Mouse (Mus musculus): ENCODE results near the gene Tceal1. TPM values are rescaled to one million over a fixed set of nuclear protein-coding genes. Genes with fewer than 3 reads are reported as not detected.
"Not testable (repeated sequence)": the region's sequence is repeated elsewhere in the genome, so short reads cannot be mapped to it uniquely, and the experiment has no call there.

Tceal1 gene
- 10 to 100 TPM; 12.9 to 15.3 TPM for total RNA-seq (2021)
- long read RNA-seq, experiment 1, transcript Tceal1-201 (2 exons, 2,803 nt) = major isoform, 13 of 15 reads
- long read RNA-seq, experiment 1, partial matches to known transcripts = 0 of 15 reads
- long read RNA-seq, experiment 1, other reads (novel, unspliced or antisense) = 2 of 15 reads
- long read RNA-seq, experiment 2, transcript Tceal1-201 (2 exons, 2,803 nt) = major isoform, 28 of 31 reads
- long read RNA-seq, experiment 2, partial matches to known transcripts = 0 of 31 reads
- long read RNA-seq, experiment 2, other reads (novel, unspliced or antisense) = 3 of 31 reads

- TF ChIP-seq CTCF (conservative IDR thresholded peaks at IDR 0.05) = no peak
- Histone ChIP-seq H3K4me3 (peak within 1 kb of the TSS; percentile 62), H3K27ac (peak within 1 kb of the TSS; percentile 88)
- peak; percentile 52 to 63 for DNase-seq (ENCODE audit: low spot score in 2 of 2)
These were observed at the start of gene Tceal1 for GRCm38 (mm10) chrX:136707446-136708167. Gene Tceal1, plus strand, starts transcription at chrX:136707982.

DNA sequence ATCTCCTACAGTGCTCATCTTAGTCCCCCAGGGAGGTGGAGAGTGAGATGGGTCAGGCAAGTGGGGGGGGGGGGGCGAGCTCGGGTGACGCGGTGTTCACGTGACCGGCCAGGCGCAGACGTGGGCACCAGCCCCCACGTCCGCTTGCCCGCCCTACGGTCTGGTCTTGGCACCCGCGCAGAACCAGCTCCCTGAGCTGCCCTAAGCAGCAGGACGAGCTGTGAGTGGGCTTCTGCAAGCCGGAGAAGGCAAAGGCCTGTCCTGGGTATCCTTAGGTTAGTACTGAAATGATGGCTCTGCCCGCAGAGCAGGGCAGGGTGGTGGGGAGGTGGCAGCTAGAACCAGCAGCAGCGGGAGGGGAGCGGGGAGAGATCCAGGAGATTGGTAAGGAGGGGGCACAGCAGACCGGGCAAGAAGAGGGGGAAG lies 41.5 kb upstream of the Tceal1 start:
- peak overlapping the region; percentile 96 for H3K27ac ChIP-seq
- H3K4me3 ChIP-seq = peak overlapping the region; percentile 66
- peak; percentile 14 to 44 for DNase-seq (ENCODE audit: low spot score in 2 of 2)
- TF ChIP-seq CTCF (conservative IDR thresholded peaks at IDR 0.05) = no peak

- DNase-seq (ENCODE audit: low spot score in 2 of 2) = peak; percentile 5 to 16
- Histone ChIP-seq H3K27ac (peak overlapping the region; percentile 96), H3K4me3 (peak overlapping the region; percentile 66)
These were observed 40.9 kb upstream of the Tceal1 start for GRCm38 (mm10) chrX:136666762-136667464.

DNA sequence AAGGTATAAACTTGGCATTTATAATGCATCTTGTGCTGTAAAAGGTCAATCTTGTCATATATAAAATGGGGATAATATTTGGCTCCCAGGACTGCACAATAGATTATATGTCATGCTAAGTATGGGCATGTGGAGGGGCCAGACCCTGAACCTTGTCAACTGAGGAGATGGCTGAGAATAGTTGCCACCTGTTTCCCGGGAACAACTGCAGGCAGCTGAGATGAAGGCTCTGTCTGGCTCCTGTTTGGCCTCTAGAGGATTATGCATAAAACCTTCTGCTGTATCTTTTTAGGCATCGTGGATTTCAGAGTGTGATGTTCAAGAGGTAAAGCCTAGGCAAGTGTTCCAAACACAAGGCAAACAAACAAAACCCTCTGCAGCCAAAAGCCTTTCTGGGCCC lies 39.0 kb upstream of the Tceal1 start:
- no peak overlapping the region for H3K27ac ChIP-seq
- no peak for TF ChIP-seq CTCF (conservative IDR thresholded peaks at IDR 0.05)
- no peak for DNase-seq (ENCODE audit: low spot score in 2 of 2)
- no peak overlapping the region for H3K4me3 ChIP-seq

DNA sequence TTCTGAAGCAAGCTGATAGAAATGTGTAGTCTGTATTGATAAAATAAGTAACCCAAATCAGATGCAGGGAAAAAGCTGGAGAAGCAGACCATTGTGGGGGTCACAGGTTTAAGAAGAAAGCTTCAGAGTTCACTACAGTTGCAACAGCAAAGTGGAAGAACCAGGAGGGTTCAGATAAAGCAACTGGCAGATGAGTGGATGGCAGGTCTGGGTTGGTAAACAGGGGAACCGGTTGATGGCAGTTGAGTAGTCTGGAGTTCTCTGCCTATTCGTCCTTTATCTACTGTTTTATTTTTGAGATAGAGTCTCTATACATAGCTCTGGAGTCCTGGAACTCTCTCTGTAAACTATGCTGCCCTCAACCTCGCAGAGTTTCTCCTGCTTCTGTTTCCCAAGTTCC lies 26.8 kb upstream of the Tceal1 start:
- Histone ChIP-seq H3K27ac (no peak overlapping the region), H3K4me3 (no peak overlapping the region)
- no peak for TF ChIP-seq CTCF (conservative IDR thresholded peaks at IDR 0.05)
- no peak for DNase-seq (ENCODE audit: low spot score in 2 of 2)

- H3K4me3 ChIP-seq; DNase-seq (ENCODE audit: low spot score in 2 of 2): not testable (repeated sequence)
- peak overlapping the region; percentile 73 for H3K27ac ChIP-seq
These were observed 16.0 kb upstream of the Tceal1 start for GRCm38 (mm10) chrX:136691606-136692293.

DNA sequence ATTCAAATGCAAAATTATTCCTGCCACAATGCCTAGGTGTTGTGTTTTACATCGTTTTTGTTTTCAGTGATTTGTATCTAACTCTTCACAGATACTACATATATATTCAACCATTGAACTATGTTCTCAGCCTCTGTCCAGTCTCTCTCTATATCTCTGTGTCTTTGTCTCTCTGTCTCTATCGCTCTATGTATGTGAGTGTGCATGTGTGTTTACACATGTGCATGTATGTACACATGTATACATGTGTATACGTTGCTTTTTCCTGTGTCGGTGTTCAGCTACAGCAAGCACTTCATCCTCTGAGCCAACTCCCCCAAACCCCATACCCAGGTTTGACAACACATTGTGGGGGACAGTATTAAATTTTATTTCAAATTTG lies 15.5 kb upstream of the Tceal1 start:
- no peak for DNase-seq (ENCODE audit: low spot score in 2 of 2)
- TF ChIP-seq CTCF (conservative IDR thresholded peaks at IDR 0.05) = no peak
- H3K27ac ChIP-seq = peak overlapping the region; percentile 73
- no peak overlapping the region for H3K4me3 ChIP-seq

DNA sequence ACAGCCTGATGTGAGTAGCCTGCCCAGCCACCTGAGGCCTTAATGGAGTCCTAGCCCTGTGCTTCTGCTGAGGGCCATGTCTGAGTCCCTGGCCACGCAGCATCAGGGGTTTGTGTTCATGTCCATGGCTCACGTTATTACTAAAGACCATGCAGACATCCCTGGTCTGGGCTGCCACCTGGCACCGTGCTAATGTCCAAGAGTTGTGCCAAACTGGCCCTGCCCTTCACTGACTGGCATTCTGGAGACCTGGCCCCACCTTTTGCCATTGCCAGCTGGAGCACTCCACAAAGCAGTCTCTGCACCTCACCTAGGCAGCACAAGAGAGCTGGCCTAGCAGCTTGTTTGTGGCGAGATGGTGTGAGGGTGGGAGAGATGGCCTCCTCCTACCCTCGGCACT lies 14.6 kb upstream of the Tceal1 start:
- no peak for DNase-seq (ENCODE audit: low spot score in 2 of 2)
- Histone ChIP-seq H3K27ac (no peak overlapping the region), H3K4me3 (no peak overlapping the region)
- no peak for TF ChIP-seq CTCF (conservative IDR thresholded peaks at IDR 0.05)

DNA sequence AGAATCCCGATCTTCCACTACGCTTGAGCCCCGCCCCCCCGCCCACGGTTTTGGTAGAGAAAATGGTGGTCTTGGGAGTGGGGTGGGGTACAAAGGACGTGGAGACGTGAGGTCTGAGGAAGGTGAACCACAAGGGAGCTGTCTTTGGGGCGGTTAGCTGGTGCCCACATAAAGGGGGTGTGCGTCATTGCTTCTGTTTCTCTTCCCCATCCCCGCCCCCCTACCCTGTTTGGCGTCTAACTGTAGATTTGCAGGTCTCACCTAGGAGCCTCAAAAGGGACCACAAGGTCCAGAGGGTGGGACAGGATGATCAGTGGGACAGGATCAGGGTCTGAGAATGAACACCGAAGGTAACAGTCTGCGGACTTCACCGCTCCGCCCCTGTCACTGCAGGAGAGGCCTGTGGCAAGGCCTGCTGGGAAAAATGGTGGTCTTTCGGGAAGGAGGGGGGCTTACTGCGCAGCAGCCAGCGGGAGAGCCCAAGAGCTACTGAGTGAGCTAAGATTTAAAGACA lies 443 bp downstream of the Tceal1 start:
- Histone ChIP-seq H3K27ac (peak overlapping the region; percentile 88), H3K4me3 (peak overlapping the region; percentile 62)
- DNase-seq (ENCODE audit: low spot score in 2 of 2) = peak; percentile 20 to 40
- no peak for TF ChIP-seq CTCF (conservative IDR thresholded peaks at IDR 0.05)

DNA sequence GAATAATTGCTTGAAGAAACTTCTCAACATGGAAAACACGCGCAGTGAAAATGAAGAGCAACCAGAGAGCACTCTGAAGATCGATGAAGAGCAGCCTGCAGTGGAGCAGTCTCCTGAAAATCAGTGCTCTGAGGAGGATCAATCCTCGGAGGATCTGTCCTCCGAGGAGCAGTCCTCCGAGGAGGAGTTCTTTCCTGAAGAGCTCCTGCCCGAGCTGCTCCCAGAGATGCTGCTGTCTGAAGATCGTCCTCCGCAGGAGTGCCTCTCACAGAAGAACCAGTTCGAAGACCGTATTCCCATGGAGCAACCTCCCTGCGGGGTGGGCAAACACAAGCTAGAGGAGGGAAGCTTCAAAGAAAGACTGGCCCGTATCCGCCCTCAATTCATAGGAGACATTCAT lies 1.0 kb downstream of the Tceal1 start:
- Histone ChIP-seq H3K4me3 (peak overlapping the region; percentile 62), H3K27ac (peak overlapping the region; percentile 88)
- TF ChIP-seq CTCF (conservative IDR thresholded peaks at IDR 0.05) = no peak
- no peak for DNase-seq (ENCODE audit: low spot score in 2 of 2)

DNA sequence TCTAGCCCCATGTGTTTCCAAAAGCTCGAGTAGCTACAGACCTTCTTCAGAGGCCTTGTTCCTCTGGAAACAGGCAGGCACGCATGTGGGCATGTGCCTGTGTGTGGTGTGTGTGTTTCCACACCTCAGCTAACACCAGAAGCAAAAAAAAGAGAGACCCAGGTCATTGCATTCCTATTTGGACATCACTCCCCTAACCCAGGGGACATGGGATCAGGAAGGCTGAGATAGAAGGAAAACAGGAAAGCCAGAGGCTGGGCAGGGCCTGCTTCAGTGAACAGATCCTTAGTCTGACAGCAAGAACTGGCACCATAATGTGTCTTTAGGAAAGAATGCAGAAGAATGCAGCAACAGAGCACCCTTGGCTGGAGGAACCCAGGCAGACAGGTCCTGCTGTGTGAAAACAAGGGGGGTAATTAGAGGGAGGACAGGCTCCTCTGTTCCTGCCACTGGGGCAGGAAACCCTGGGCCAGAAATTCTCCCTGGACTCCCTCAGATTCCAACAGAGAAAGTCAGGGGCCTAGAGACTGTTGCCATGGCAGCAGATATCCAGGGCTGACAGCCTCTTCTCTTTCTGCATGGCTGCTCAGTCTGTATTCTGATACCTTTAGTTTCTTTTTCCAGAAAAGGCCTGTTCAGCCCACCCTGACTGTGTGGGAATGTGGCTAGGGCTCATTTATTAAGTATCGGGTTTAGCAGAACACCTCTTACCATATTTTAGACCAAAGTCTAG lies 7.1 kb downstream of the Tceal1 start:
- not testable (repeated sequence) for DNase-seq (ENCODE audit: low spot score in 2 of 2); H3K4me3 ChIP-seq
- peak overlapping the region; percentile 83 for H3K27ac ChIP-seq

DNA sequence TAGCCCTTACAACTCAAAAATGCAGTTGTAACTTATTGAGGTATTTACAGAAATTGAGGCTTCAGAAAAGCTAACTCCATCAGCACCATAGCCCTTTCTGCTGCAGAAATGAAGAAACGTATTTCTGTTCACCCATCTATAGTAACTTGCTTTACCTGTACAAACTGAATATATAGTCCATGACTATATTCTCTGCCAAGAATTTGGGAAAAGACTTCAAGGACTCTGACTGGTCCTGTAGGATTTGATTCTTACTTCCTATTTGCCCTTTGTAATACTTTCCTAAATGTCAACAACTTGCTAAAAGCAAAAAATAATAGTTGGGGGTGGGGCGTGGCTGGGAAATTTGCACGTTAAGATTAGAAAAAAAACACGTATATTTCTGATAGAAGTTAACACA lies 24.2 kb downstream of the Tceal1 start:
- no peak for TF ChIP-seq CTCF (conservative IDR thresholded peaks at IDR 0.05)
- DNase-seq (ENCODE audit: low spot score in 2 of 2) = no peak
- Histone ChIP-seq H3K27ac (no peak overlapping the region), H3K4me3 (no peak overlapping the region)

All from layer of hippocampus, adult 2 months (tissue).